Mouse (Mus musculus) kidney, adult 2 months (tissue): ENCODE measurements at regions not wholly inside any gene's neighbourhood (a gene's known extent, or its start where the extent isn't known, plus 50 kb on each side); places are given as distances from the start of the nearest gene placed in this dataset.

Experiments
- CTCF ChIP-seq: fragments of 200-500 bp; conservative IDR thresholded peaks from 2 replicates; pipeline ENCODE4 v1.5.1; 2011; ENCODE audit warnings: low read depth, mild to moderate bottlenecking, control low read depth, low read length, moderate library complexity, mixed read lengths; ENCODE audit not compliant: insufficient read depth, insufficient read length
- POLR2A ChIP-seq: fragments of 200-500 bp; IDR thresholded peaks from one replicate; pipeline ENCODE4 v1.6.1; 2011; ENCODE audit warnings: low read depth, low read length, control low read depth

DNA sequence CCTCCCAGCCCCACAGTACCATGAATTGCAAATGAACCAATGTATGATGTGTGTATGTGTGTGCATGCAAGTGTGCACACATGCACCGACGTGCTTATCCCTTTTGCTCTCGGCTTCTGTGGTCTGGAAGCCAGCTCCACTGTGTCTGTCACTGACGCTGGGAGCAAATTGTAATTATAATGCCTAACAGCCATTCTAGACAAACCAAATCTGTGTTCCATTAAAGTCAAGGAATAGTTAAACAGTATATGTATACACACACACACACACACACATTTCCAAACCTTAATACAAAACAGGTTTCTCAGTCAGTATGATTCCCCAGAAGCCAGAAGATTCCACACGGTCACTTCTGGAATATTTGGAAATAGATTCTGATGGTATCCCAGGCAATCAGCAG is 560.3 kb upstream of the Gm26657 start:
- TF ChIP-seq CTCF (no peak), POLR2A (no peak)
